Mouse (Mus musculus) forebrain, embryonic 16.5 days (tissue): ENCODE results near the gene Bin2. TPM values are rescaled to one million over a fixed set of nuclear protein-coding genes. Genes with fewer than 3 reads are reported as not detected.

Experiments used
- ATAC-seq: fragments of 200-750 bp; cut with Nextera tagmentation; 2 replicates; pipeline ENCODE4 v1.8.0; 2017; ENCODE audit warnings: mild to moderate bottlenecking, moderate library complexity
- H3K27ac ChIP-seq: fragments of 300-500 bp; sonication (generic); 2 replicates; pipeline ENCODE4 v1.5.1; 2014; ENCODE audit warnings: low read length, control low read depth
- H3K27me3 ChIP-seq: fragments of 300-500 bp; sonication (generic); replicated peaks from 2 replicates; pipeline ENCODE4 v1.6.1; 2014; ENCODE audit warnings: low read length; ENCODE audit not compliant: control insufficient read depth, insufficient read depth
- H3K36me3 ChIP-seq: fragments of 300-500 bp; sonication (generic); 2 replicates; pipeline ENCODE4 v1.6.1; 2014; ENCODE audit not compliant: control insufficient read depth, insufficient read depth
- H3K4me1 ChIP-seq: fragments of 300-500 bp; sonication (generic); replicated peaks from 2 replicates; pipeline ENCODE4 v1.6.1; 2014; ENCODE audit warnings: low read length; ENCODE audit not compliant: control insufficient read depth, insufficient read depth
- H3K4me2 ChIP-seq: fragments of 300-500 bp; sonication (generic); 2 replicates; pipeline ENCODE4 v1.6.1; 2014; ENCODE audit warnings: mild to moderate bottlenecking, low read length, control low read depth
- H3K4me3 ChIP-seq: fragments of 300-500 bp; sonication (generic); replicated peaks from 2 replicates; pipeline ENCODE4 v1.5.1; 2014; ENCODE audit warnings: mild to moderate bottlenecking, low read length, control low read depth
- H3K9ac ChIP-seq: fragments of 300-500 bp; sonication (generic); replicated peaks from 2 replicates; pipeline ENCODE4 v1.6.1; 2014; ENCODE audit warnings: low read depth, low read length, control low read depth
- H3K9me3 ChIP-seq: fragments of 300-500 bp; sonication (generic); 2 replicates; pipeline ENCODE4 v1.6.1; 2016; ENCODE audit warnings: low read length; ENCODE audit not compliant: control insufficient read depth
- WGBS: fragments of 180-500 bp; shearing (Covaris S2); extraction: QIAGEN DNeasy Blood & Tissue Kit; methylation state at CpG from one replicate; pipeline ENCODE4 v1.1.7; 2014; 5-methylcytosine and 5-hydroxymethylcytosine counted together
- polyA plus RNA-seq: library from polyadenylated mRNA; unstranded; fragments of >200 nt; fragmentation: Nextera tagmentation; extraction: Ambion mirVana; gene quantifications from 2 replicates; pipeline ENCODE4 v1.2.1, GENCODE M21; 2015

The Bin2 gene
- 0.65 and 0.70 TPM in 2 replicates for polyA plus RNA-seq

GRCm38 (mm10) chr15:100669337-100669736, at the start of gene Bin2:
TSS of gene Bin2 (minus strand) at chr15:100669553.
- no peak for ATAC-seq
- WGBS, result 94% methylated on average over 20 of the region's 20 CpGs
- Histone ChIP-seq H3K36me3 (no peaks in the 10 kb centered on the region), H3K4me1 (no peaks in the 10 kb centered on the region), H3K27ac (no peak within 1 kb of the TSS), H3K9me3 (no peaks in the 10 kb centered on the region), H3K4me3 (no peak within 1 kb of the TSS), H3K9ac (no peak within 1 kb of the TSS), H3K27me3 (no peaks in the 10 kb centered on the region), H3K4me2 (no peak within 1 kb of the TSS)

GRCm38 (mm10) chr15:100718572-100718971, 49.2 kb upstream of the Bin2 start:
- WGBS, result 84% methylated on average over 11 of the region's 11 CpGs
- Histone ChIP-seq H3K9ac (no peak overlapping the region), H3K4me2 (no peak overlapping the region), H3K36me3 (no peaks in the 10 kb centered on the region), H3K4me1 (no peaks in the 10 kb centered on the region), H3K9me3 (no peaks in the 10 kb centered on the region), H3K4me3 (no peak overlapping the region), H3K27ac (no peak overlapping the region), H3K27me3 (no peaks in the 10 kb centered on the region)
- ATAC-seq, result no peak

DNA sequence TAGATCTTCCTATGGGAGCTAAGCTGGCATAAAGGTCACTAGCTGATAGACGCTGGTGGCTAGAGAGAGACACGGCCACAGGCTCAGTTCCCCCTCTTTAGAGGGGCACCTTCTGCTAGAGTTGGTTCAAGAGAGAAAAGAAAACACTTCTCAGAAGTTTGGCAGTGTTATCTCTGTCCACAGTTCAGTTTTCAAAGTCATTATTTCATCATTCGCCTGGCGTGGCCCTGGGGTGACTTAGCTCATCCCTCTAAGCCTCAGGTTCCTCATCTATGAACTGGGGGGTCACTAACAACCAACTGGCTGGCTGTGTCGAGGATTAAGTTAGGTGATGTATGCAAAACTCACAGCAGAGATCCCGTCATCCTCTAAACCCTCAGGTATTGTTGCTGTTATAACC, 48.6 kb upstream of the Bin2 start:
- Histone ChIP-seq H3K4me2 (no peak overlapping the region), H3K4me3 (no peak overlapping the region), H3K9me3 (no peaks in the 10 kb centered on the region), H3K4me1 (no peaks in the 10 kb centered on the region), H3K9ac (no peak overlapping the region), H3K27ac (no peak overlapping the region), H3K36me3 (no peaks in the 10 kb centered on the region), H3K27me3 (no peaks in the 10 kb centered on the region)
- 84% methylated on average over 6 of the region's 6 CpGs for WGBS
- ATAC-seq, result no peak

DNA sequence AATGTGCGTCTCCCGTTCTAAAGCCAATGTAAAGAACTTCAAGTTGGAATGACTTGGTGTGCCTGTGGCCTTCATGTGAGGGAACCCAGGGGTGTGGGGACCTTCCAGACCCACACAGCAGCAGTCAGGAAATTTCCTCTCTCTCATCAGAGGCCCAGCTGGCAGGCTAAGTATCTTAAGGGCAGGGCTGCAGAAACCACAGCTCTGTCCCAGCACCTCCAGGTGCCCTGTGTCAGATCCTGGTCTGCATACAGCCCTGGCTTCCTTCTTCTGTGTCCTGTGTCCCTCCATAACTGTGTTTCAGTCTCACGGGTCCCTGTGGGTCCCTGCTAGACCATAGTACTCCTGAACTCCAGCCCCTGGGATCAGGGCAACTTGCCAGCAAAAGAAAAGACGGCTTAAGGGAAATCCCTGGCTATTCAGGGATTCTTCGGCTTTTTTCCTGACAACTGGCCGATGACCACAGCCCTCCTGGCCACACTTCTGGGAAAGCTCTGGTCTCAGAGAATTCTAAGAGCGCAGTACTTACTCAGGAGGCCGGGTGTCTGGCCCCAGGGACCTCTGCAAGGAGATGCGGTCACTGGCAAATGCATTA, 46.1 kb upstream of the Bin2 start:
- 41% methylated on average over 9 of the region's 9 CpGs for WGBS
- H3K27ac ChIP-seq, result no peak overlapping the region
- ATAC-seq, result no peak
- no peaks in the 10 kb centered on the region for H3K36me3 ChIP-seq
- no peaks in the 10 kb centered on the region for H3K4me1 ChIP-seq
- H3K9me3 ChIP-seq, result no peaks in the 10 kb centered on the region
- H3K9ac ChIP-seq, result no peak overlapping the region
- no peak overlapping the region for H3K4me3 ChIP-seq
- no peaks in the 10 kb centered on the region for H3K27me3 ChIP-seq
- H3K4me2 ChIP-seq, result no peak overlapping the region

DNA sequence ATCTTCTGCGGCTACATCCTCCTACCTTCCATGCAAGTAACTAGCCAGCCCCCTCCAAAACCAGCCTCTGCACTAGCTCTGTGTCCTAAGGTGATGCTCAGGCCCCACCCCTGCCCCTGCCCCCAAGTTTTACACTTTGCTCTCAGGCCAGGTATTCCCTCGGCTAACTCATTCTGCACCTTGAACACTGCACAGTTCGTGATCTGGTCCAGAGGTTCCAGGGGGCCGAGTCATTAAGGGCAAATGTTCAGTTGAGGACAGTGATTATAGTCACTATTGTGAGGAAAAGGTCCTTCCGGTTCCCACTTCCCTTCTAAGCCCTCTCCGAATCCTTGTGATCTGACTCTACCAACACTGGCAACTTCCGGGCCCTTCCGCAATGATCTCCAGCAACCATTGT, 45.1 kb upstream of the Bin2 start:
- H3K9me3 ChIP-seq, result no peaks in the 10 kb centered on the region
- no peaks in the 10 kb centered on the region for H3K27me3 ChIP-seq
- ATAC-seq, result no peak
- no peaks in the 10 kb centered on the region for H3K4me1 ChIP-seq
- no peak overlapping the region for H3K4me3 ChIP-seq
- WGBS, result 91% methylated on average over 8 of the region's 8 CpGs
- H3K36me3 ChIP-seq, result no peaks in the 10 kb centered on the region
- no peak overlapping the region for H3K27ac ChIP-seq
- no peak overlapping the region for H3K9ac ChIP-seq
- no peak overlapping the region for H3K4me2 ChIP-seq

DNA sequence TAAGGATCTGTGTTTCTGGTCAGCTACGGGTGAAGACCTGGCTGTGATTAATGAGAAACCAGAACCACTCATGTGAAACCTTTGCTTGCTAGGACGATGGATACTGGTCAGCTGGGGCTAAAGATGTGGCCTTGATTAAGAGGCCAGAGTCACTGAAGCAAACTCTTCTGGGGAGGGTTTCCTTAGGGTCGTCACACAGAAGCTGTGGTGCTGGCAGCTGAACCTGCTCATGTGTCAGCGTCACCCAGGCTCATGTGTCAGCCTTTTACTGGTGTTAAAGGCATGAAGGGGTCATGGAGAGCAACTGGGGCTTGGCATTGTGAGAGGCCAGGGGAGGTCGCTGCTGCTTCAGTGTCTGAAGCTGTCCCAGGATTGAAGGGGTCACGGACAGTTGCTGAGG, 41.5 kb upstream of the Bin2 start:
- H3K9ac ChIP-seq, result no peak overlapping the region
- 80% methylated on average over 6 of the region's 6 CpGs for WGBS
- H3K4me2 ChIP-seq, result no peak overlapping the region
- no peaks in the 10 kb centered on the region for H3K9me3 ChIP-seq
- H3K36me3 ChIP-seq, result no peaks in the 10 kb centered on the region
- no peak overlapping the region for H3K27ac ChIP-seq
- H3K4me1 ChIP-seq, result no peaks in the 10 kb centered on the region
- no peaks in the 10 kb centered on the region for H3K27me3 ChIP-seq
- ATAC-seq, result no peak
- H3K4me3 ChIP-seq, result no peak overlapping the region

GRCm38 (mm10) chr15:100708433-100709078, 39.2 kb upstream of the Bin2 start:
- Histone ChIP-seq H3K4me1 (no peaks in the 10 kb centered on the region), H3K36me3 (no peaks in the 10 kb centered on the region), H3K4me2 (no peak overlapping the region), H3K9me3 (no peaks in the 10 kb centered on the region), H3K4me3 (no peak overlapping the region), H3K9ac (no peak overlapping the region), H3K27ac (no peak overlapping the region), H3K27me3 (0 out of 2 replicates have a peak, but pooled peaks cover 3% of the 10 kb centered on the region)
- ATAC-seq, result no peak
- 88% methylated on average over 8 of the region's 8 CpGs for WGBS

DNA sequence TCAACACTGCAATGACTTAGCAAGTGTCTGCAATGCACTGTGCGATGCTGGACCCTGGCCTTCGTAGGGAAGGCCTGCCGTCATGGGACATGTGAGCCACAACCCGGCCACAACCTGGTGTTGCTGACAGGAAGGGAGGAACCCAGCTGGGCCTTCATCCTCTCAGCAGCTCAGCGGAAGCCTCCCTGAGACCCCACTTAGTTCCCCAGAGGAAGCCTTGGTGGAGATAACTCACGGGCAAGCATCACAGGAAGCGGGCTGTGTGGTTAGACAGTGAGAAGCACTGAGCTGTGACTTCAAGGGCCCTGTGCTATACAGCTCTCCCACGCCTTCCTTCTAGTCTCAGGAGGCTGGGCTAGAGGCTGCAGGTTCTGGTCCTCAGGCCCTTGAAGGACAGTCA, 36.9 kb upstream of the Bin2 start:
- H3K27ac ChIP-seq, result no peak overlapping the region
- WGBS, result 77% methylated on average over 8 of the region's 8 CpGs
- no peak overlapping the region for H3K4me3 ChIP-seq
- H3K27me3 ChIP-seq, result 0 out of 2 replicates have a peak, but pooled peaks cover 3% of the 10 kb centered on the region
- no peak overlapping the region for H3K4me2 ChIP-seq
- H3K9me3 ChIP-seq, result no peaks in the 10 kb centered on the region
- no peak overlapping the region for H3K9ac ChIP-seq
- no peaks in the 10 kb centered on the region for H3K36me3 ChIP-seq
- no peaks in the 10 kb centered on the region for H3K4me1 ChIP-seq
- no peak for ATAC-seq

DNA sequence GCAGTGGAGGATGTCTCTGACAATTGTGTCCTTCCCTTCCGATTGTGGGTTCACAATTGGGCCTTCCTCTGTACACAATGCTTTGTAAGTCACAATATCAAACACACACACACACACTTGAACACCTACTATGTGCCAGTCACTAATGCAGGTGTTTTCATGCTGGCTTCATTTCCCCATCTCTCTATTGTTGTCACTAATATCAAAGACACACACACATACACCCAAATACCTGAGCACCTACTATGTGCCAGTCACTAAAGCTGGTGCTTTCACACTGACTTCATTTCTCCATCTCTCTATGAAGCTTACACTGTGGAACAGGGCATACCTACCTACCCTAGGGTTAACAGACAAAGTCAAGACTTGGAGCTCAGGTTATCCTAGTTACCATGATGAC, 36.0 kb upstream of the Bin2 start:
- WGBS, result 92% methylated on average over 1 of the region's 1 CpGs
- no peak overlapping the region for H3K27ac ChIP-seq
- H3K4me1 ChIP-seq, result no peaks in the 10 kb centered on the region

More for the DNA sequence above, 36.0 kb upstream of the Bin2 start:
- H3K36me3 ChIP-seq, result no peaks in the 10 kb centered on the region
- H3K4me2 ChIP-seq, result no peak overlapping the region
- no peaks in the 10 kb centered on the region for H3K9me3 ChIP-seq
- ATAC-seq, result no peak
- H3K4me3 ChIP-seq, result no peak overlapping the region
- 0 out of 2 replicates have a peak, but pooled peaks cover 3% of the 10 kb centered on the region for H3K27me3 ChIP-seq
- H3K9ac ChIP-seq, result no peak overlapping the region
